Mouse (Mus musculus): Measurements from ENCODE around the gene Vav1.

Vav1 gene

GRCm38 (mm10) chr17:57280411-57280810 lies 1.5 kb downstream of the Vav1 start:
- DNase-seq: peak in 1 of 2 experiments; percentile 23

- DNase-seq: no peak
Observed at GRCm38 (mm10) chr17:57283906-57284305, 5.0 kb downstream of the Vav1 start.

DNA sequence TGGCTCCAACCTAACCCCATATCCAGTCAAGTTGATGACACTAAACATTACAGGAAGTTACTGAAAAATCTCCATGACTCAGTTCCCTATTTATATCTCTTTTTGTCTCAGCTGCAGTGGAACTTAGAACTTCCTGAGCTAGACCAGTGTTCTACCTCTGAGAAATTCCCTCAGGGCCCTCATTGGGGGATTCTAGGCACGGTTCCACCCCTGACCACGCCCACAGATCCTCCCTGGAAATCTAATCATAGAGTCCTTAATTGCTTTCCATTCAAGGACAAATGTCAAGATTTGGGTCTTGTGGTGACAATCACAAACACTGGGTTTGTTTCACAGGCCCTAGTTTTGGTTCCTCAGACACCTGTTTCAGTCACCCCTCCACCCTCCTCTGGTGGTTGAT lies 6.2 kb downstream of the Vav1 start:
- peak in 1 of 2 experiments; percentile 29 for DNase-seq

DNA sequence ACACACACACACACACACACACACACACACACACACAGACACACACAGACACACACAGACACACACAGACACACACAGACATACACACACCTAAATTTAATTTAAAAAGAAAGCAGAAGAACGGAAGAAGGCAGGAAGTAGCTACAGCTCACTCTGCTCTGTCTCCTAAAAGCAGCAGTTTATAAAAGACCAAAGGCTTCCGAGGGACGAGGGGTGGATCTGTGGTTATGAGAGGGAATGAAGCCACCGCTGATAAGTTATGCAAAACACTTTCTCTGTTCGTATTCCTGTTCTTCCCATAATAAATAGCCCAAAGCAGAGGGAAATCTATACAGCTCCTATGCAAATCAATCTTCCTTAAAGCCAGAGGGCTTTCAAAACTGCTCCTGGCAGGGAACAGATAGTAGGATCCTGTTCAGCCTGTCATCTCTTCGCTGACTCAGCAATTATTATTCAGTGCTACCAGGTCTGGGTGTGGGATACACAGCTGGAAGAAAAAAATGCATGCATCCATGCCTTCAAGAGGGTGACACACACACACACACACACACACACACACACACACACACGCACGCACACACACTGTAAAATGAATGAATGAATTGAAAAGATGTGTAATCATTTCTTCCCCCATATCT lies 7.9 kb downstream of the Vav1 start:
- no peak for DNase-seq

DNA sequence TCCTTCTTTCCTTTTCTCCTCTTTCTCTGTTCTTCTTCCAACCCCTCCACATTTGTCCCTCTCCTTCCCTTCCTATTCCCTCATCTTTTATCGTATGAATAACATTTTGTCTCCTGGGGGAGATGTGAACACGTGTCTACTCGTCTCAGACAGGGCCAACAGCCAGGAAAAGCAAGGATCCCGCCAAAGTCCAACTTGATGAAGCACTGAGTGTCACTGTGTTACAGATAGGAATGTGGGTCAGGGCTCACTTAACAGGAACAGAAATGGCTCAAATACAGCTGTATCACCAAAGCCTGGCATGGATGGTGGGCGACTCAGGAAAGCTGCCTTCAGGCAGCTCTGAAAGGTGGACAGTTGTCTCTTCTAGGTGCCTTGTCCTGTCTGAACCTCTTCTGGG lies 10.4 kb downstream of the Vav1 start:
- DNase-seq: no peak

GRCm38 (mm10) chr17:57290001-57290670 lies 11.2 kb downstream of the Vav1 start:
- DNase-seq: peak; percentile 23 to 35

DNA sequence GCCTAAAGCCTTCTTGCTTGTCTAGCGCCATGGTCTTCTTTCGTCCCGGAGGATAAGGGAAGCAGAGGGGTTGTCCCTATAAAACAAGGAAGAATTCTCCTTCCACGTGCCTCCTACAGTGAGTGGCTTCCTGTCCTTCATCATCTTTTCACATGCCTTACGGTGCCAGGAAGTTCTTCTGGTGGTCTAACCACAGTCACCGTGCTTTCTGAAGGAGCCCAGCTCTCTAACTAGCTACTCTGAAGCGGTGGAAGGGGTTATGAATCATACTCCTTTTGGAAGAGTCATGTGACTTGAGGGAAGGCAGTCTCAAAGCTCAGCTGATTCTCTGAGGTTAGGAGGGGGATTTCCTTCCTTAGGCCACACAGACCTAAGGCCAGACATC lies 11.8 kb downstream of the Vav1 start:
- no peak for DNase-seq

GRCm38 (mm10) chr17:57292302-57292701 lies 13.4 kb downstream of the Vav1 start:
- no peak for DNase-seq

DNA sequence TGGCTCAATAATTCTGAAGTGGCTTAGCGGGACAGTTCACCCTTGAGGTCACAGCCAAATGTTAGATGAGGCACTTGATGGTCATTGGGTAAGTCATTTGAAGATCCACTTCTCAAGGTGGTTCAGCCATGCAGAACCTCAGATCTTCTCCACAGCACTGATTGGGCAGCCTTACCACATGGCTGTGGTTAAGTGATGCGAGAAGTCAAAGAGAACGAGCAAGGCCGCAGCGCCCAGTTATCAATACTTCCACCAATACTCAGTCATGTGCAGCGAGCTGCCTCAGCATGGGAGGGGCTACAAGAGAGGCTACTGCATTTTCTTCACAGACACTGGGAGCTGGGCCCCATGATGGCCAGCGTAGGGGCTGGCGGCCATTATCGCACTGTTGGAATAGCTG lies 14.1 kb downstream of the Vav1 start:
- no peak for DNase-seq

- DNase-seq: no peak
Observed at GRCm38 (mm10) chr17:57295935-57296334, 17.0 kb downstream of the Vav1 start.

DNA sequence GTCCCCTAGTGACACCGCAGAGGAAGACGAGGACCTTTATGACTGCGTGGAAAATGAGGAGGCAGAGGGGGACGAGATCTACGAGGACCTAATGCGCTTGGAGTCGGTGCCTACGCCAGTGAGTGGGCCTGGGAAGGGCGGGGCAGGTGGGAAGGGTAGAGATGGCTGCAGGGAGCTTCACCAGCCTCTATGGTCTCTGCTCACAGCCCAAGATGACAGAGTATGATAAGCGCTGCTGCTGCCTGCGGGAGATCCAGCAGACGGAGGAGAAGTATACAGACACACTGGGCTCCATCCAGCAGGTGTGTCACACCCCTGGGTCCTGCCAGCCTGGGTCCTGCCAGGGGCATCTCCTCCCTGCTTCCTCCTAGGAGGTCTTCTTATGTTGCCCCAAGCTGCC lies 18.1 kb downstream of the Vav1 start:
- no peak for DNase-seq

DNA sequence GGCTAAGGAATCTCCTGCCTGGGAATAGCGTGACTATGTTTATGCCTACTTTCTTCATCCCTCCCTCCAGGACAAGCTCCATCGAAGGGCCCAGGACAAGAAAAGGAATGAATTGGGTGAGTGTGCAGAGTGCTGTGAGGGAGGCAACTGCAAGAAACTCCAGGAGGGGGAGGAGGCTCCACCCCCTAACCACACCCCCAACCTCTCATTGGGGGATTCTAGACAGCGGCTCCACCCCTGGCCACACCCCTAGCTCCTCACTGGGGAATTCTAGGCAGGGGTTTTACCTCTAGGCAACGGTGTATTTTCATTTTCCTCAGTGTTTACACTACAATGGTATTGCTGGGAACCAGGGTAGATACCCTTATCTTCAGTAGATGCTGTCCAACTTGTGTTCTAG lies 26.7 kb downstream of the Vav1 start:
- DNase-seq: no peak

DNA sequence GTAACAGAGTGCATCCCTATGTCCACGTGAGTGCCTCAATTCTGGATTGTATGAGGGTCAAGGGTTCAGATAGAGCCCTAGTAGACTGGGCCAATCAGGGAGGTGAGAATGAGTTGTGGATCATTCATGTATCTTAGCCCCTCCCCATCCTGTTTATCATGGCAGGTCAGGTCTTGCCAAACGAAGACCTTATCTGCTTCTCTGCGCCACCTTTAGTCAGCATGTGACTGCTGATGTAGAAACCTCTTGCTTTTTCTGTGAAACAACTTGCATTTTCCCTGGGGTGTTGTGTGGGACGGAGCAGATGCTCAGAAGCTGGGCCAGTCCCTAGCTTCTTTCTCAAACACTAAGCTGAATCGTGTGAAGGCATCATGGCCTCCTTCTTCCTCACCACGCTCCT lies 28.2 kb downstream of the Vav1 start:
- DNase-seq: no peak

GRCm38 (mm10) chr17:57311801-57312200 lies 32.9 kb downstream of the Vav1 start:
- no peak for DNase-seq

DNA sequence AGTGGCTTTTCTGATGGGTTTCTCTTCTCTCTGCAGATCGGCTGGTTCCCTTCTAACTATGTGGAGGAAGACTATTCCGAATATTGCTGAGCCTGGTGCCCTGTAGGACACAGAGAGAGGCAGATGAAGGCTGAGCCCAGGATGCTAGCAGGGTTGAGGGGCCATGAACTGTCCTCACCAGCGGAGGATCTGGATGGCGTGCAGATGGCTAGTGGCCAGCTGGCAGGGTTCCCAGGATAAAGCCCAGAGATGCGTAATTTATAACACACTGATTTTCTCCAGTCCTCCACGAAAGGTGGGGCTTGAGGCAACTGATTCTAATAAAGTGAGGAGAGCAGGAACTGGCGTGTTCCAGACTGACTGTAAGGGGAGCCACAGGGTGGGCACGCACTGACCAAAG lies 48.7 kb downstream of the Vav1 start:
- DNase-seq: no peak

- no peak for DNase-seq
Observed at GRCm38 (mm10) chr17:57328944-57329343, 50.0 kb downstream of the Vav1 start.

DNA sequence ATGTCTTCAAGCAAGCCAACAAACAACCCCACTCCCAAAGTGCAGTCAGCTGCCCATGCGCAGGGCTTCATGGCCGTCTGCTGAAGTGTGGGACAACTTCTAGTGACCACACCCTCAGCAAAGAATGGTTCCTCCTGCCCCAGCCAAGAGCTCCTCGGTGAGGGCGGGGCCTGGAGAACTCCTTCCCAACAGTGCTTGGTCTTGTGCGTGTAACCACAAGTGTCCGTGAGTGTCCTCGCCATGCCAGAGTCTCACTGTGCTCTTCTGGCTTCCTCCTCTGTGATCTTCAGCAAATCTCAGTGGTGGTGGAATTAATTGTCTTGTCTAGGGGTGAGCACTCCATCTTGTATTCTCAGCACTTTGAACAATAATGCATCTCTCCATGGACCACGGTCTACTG lies 52.1 kb downstream of the Vav1 start:
- no peak for DNase-seq

- DNase-seq: no peak
Observed at GRCm38 (mm10) chr17:57332241-57332640, 53.3 kb downstream of the Vav1 start.

- no peak for DNase-seq
Observed at GRCm38 (mm10) chr17:57334001-57334760, 55.3 kb downstream of the Vav1 start.

- peak; percentile 71 to 91 for DNase-seq
Observed at GRCm38 (mm10) chr17:57334761-57335150, 55.9 kb downstream of the Vav1 start.

DNA sequence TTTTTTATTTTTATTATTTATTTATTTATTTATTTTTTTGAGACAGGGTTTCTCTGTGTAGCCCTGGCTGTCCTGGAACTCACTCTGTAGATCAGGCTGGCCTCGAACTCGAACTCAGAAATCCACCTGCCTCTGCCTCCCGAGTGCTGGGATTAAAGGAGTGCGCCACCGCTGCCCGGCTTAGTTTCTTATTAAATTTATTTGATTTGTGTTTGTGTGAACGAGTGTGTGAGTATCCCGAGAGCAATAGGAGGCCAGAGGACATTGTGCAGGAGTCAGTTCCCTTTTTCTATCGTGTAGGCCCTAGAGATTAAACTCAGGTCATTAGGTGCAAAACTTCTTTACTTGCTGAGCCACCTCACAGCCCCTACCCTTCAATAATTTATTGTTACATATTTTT lies 56.3 kb downstream of the Vav1 start:
- peak in 1 of 2 experiments; percentile 35 for DNase-seq

DNA sequence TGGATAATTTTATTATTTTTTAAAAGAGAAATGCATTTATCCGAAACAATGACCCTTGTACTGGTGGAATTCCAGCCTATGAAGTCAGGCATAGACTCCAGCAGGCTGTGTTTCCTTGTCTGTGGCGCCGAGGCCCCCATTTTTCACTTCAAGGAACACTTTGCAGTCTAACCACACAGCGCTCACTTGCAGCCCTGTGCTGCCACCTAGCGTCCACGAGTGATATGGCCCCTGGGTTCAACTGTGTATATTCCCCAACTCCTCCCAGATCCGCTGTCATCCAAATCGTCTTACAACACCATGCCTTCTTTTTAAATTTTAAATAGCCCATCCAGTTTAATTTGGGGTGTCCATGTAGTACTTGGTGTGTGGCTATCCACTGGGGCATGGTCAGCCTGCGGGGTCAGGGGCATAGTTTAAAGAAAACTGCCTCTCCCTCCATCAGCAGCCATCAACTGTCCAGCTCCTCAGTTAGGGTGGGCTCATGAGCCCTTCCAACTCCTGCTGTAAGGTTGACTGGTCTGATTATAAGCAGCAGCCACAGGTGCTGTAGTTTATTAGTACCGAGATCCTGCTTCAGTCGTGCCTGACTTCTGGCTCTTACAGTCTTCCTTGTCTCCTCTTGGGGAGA lies 56.9 kb downstream of the Vav1 start:
- peak; percentile 74 to 91 for DNase-seq

DNA sequence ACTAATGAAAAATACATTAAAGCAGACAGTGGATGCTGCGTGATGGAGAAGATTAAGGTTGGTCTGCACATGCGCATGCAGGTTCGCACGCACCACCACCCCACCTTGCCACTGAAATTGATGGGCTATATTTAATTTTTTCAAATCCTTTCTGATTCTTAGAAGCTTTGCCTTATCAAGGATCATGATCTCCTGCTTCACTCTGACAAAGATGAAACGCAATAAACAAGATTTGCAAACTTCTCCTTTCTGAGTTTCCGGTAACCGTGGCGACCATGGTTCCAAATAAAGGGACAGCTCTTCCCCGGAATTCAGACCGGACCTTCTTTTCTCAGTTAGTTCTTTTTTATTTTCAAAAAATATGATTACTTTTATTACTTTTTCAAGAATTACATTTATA lies 59.1 kb downstream of the Vav1 start:
- DNase-seq: no peak

GRCm38 (mm10) chr17:57339298-57339697 lies 60.4 kb downstream of the Vav1 start:
- DNase-seq: no peak
